Mouse (Mus musculus) testis, postnatal 10 days (tissue): ENCODE results near the gene Arhgef33.
"Not testable (repeated sequence)": the region's sequence is repeated elsewhere in the genome, so short reads cannot be mapped to it uniquely, and the experiment has no call there.

ENCODE experiments used
- DNase-seq: peaks from one replicate; pipeline ENCODE4 v3.0.0; 2021; ENCODE audit warnings: low spot score

Gene Arhgef33

DNA sequence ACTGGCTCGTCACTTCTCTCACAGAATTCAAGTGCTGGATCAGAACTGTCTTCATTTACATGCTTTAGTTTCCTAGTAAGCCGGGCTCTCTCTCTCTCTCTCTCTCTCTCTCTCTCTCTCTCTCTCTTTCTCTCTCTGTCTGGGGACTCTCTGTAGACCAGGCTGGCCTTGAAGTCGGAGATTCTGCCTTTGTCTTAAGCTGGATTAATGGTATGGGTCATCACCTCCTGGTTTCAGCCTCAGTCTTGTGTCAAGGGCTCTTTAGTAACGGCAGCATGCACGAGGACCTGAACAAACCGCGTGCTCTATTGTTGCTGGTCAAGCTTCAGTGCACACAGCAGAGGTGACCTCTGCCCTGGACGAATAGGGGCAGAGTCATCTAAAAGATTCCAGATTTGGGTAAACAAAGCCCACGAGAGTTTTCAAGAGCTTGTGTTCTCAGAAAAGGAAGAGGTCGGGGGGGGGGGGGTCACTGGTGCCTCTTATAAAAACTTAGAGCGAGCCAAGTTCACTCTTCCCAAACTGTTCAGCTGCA, 39.5 kb downstream of the Arhgef33 start:
- no peak for DNase-seq

DNA sequence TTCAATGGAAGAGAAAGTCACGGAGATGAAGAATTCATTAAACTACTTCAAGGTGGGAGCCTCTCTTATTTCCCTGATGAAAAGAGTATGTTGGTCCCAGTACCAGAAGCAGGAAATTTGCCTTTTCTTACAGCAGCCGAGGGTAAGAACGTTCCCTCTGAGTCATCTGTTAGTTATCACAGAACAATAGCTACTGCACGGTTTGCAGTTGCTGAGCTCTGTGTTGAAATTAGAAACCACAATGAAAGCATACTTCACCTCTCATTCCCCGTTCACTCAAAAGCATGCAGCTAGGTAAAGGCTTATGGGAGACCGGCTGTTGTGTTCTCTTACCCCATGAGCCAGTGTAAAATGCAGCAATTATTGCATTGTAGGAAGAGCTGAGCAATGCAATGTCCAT, 40.0 kb downstream of the Arhgef33 start:
- no peak for DNase-seq

- DNase-seq, result no peak
These were observed 53.0 kb downstream of the Arhgef33 start for GRCm38 (mm10) chr17:80360245-80360644.

GRCm38 (mm10) chr17:80367276-80367675, 60.1 kb downstream of the Arhgef33 start:
- no peak for DNase-seq

DNA sequence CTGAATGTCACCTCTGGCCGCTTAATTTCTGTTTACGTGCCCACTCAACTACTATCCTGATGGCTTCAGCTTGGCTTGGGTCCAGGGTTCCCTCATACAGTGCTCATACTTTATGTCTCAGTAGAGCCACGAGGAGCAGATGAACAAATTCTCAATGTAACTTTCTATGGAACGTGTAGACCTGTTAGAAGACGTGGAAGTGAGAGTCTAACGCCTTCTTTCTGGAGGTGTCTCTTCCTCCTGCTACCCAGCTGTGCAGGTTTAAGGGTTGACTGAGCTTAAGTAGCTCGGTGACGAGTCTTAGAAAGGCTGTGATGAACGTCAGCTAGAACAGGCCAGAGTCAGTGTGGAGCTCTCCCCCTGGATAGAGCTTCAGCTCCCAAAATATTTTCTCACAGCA, 61.4 kb downstream of the Arhgef33 start:
- DNase-seq, result no peak

DNA sequence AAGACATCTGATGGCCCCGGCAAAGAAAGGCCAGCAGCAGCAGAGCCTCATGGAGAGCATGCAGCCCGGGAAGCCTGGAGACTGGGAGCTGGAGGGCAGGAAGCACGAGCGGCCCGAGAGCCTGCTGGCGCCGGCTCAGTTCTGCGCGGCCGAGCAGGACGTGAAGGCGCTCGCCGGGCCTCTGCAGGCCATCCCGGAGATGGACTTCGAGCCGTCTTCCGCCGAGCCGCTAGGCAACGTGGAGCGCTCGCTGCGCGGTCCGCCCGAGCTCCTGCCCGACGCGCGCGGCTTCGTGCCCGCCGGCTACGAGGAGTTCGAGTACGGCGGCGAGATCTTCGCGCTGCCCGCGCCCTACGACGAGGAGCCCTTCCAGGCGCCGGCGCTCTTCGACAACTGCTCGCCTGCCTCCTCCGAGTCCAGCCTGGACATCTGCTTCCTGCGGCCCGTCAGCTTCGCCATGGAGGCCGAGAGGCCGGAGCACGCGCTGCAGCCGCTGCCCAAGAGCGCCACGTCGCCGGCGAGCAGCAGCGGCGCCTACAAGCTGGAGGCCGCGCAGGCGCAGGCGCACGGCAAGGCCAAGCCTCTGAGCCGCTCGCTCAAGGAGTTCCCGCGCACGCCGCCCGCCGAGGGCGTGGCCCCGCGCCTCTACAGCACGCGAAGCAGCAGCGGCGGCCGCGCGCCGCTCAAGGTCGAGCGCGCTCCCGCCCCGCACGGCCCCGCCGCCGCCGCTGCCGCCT, 66.0 kb downstream of the Arhgef33 start, which contains the start of gene Gm10190:
Gene Gm10190 (minus strand): TSS at position 553 of the 737 bp plus-strand sequence.
- peak; percentile 90 for DNase-seq

GRCm38 (mm10) chr17:80373726-80374096, 66.5 kb downstream of the Arhgef33 start:
- no peak for DNase-seq

- DNase-seq, result not testable (repeated sequence)
These were observed 71.2 kb downstream of the Arhgef33 start for GRCm38 (mm10) chr17:80378386-80378785.

DNA sequence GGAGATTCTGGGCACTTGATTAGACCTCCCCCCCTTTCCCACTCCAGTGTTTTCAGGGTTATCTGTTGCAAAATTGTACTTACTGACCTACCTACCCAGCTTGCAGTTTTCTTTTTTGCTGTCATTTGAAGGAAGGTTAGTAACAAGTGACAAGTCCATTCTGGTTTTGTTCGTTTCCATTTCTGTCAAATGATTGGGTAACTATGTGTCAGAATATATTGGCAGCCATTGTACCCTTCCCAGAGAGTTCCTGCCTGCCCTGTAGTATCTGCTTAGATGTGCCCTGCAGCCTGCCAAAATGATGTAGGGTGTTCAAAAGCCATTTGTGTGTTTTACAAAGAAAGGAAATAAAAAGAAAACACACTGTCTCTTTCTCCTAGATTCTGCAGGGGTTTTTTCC, 78.5 kb downstream of the Arhgef33 start:
- no peak for DNase-seq

GRCm38 (mm10) chr17:80390024-80390423, 82.8 kb downstream of the Arhgef33 start:
- DNase-seq, result no peak

DNA sequence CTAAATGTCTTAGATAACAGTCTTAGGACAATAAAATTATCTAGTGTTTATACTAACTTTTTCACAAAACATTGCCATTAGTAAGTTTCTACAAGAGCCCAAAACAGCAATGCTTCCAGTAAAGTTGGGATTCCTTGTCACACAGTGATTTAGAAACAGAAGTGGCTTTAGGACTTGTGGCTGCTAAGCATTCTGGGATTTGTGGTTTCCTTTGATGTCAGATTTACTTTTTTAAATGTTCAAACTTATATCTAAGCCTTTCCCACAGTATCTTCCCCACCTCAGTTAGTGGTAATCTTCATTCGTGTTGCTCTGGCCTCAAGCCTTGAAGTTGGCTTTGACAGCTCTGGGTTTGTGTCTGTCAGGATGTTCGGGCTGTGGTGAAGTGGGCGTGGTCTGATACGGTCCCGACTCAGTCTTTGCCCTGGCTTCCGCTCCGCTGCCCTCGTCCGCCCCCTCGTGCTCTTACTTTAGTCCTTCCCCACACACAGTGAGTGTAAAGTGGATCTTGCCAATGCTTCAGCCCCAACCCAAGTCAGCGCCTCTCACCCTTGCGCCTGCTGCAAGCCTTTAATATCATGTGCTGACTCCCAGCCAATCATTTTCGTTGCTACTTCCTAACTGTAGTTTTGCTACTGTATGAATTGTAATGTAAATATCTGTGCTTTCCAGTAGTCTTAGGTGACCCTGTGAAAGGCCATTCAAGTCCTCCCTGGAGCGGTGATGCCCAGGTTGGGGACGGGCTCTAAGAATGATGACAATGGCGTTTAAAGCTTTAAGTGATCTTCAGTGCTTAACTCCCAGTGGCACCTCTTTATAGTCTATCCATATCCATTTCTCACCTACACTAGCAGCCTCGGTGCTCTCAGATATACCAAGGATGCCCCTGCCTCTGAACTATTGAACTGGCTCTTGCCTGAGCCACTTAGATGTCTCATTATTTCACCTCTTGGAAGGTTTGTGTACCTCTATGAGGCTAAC, 84.5 kb downstream of the Arhgef33 start:
- DNase-seq, result peak; percentile 67

DNA sequence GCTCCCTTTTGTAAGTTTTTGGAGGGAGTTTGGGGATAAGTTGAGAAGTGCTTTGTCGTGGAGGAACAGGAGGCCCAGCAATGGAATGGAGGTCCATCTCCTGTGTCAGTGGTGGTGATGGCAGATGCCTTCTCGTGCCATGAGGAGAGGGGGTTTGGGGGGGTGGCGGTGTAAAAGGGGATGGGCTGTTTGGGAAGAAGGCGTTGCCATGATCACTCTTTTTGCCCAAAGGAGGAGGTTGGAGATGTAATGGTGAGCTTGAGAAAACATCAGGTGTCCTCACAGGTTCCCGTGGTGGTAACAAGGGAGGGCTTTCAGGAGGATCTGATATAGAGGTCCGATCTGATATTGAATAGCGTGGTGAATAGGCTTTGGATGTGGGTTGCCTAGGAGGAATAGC, 91.0 kb downstream of the Arhgef33 start:
- no peak for DNase-seq

DNA sequence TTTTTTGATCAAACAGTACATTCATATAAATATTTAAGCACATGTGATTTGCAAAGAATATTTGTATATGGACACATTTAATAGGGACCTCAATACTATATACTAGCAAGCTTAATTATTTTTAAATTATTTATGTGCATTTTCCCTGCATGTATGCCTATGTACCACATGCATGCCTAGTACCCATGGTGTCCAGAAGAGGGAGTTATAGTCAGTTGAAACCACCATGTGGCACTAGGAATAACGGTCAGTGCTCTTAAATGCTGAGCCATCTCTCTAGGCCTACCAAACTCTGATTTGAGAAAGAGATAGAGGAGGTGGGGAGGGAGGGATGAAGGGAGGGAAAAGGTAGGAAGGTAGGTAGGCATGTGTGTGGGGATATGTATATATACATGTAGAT, 104.0 kb downstream of the Arhgef33 start:
- DNase-seq, result no peak

DNA sequence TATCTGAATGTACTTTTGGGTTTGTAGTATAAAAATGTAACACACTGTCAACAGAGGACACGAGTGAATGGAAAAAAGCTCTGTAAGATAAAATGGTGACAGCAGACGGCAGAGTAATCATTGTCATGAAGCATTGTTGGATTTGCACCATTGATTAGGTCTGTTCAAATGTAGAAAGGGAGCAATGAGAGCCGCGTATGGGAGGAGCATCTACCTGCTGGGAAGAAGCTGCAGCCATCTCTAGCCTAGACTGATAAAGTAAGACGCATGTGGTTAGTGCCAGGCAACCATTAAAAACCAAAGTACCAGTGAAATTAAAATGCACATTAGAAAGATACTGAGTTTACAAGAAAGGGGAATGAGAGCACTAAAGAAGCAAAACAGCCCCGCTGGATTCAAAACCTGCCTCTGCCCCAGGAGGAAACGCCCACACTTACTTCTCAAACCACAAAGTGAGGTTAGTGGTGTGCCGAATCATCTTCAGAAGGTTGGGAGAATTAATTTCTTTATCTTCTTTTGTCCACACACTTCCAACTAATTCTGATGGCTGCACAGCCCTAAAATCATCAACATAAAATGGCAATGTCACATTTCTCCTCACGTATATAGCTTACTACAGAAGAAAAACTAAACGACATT, 111.5 kb downstream of the Arhgef33 start:
- no peak for DNase-seq

DNA sequence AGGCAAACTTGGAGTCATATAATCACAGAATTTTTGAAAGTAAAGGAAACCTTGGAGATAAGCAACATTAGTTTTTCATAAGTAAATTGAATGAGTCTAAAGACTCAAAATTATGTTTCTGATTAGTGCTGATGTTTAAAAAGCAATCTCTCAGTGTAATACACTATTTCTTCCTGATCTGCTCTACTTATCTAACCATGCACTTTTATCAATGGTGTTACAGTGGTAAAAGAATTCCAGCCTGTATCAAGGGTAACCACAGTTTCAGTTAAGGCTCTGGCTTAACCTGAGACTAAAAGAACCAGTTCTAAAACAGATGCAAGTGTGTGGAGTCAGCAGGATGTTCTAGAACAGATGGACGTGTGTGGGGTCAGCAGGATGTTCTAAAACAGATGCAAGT, 113.8 kb downstream of the Arhgef33 start:
- DNase-seq, result no peak

- DNase-seq, result no peak
These were observed 119.0 kb downstream of the Arhgef33 start for GRCm38 (mm10) chr17:80426171-80426570.

DNA sequence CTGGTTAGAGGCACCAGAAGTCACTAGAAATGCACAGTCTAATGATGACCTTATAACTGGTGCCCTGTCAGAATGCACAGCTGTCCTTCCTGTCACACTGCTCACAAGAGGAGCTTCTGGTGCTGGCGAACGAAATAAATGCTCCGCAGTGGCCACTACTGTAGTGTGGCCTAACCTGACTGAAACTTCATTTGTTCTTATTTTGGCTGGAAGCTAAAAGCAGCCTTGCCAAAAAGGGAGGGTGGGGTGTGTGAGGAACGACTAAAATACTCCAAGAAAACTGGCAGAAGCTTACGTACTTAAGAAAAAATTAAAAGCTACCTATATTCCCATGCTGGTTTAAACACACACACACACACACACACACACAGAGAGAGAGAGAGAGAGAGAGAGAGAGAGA, 119.7 kb downstream of the Arhgef33 start:
- no peak for DNase-seq

- DNase-seq, result no peak
These were observed 120.8 kb downstream of the Arhgef33 start for GRCm38 (mm10) chr17:80427966-80428365.

DNA sequence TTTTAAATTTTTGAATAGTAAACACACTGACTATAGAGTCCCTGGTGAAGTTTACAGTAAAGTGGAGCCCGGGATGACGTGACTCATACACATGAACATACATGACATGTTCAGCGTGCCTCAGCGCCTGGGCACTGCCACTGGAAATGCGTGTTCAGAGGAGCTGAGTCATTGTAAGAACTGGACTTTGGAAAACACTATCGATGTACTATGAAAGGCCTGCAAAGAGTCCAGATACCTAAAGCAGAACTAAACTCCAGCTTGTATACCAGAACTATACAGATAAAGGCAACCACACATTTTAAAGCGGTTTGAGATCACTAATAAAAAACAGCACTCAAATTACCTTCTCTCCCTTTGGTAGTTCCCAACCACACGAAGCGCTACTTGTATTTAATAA, 124.8 kb downstream of the Arhgef33 start:
- DNase-seq, result no peak

GRCm38 (mm10) chr17:80434430-80434829, 127.2 kb downstream of the Arhgef33 start:
- DNase-seq, result no peak

DNA sequence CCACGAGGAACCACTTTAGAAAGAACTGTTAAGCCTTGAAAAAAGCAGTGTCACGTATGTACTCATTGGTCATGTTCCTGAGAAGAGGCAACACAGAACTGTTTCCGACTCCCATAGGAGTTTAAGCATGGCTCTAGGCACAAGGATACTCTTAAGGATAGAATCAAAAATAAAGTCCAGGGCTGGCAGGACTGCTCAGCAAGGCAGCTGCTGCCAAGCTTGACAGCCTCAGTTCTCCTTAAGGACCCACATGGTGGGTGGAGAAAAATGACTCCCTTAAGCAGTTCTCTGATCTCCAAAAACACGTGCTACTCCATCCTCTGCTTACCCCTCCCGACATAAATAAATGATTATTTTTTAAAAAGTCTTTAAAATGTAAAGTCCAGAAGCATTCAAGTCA, 128.5 kb downstream of the Arhgef33 start:
- no peak for DNase-seq

- no peak for DNase-seq
These were observed 138.2 kb downstream of the Arhgef33 start for GRCm38 (mm10) chr17:80445433-80445832.
